ENCODE assay signal across 10 mouse cellular contexts in the genomic region with DNA sequence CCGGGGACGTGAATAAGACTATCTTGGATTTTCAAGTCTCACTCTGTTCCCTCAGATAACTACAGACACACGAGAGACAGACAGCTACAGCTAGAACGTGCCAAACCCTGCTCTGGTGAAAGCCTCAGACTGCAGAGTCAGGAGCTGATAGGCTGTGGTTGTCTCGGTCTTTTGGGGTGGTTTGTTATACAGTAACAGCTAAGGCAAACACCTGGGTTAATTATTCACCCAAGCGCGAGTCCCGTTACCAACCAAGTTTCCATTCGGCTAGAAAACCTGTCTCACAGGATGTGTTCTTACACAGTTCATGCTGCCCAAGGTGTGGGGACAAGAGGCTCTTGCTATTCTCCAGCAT.
A peak's percentile ranks its signal among the peaks of the same experiment; 100 is the strongest.
DNase-seq lines count a peak whose midpoint lies in the region; ATAC-seq and TF ChIP-seq lines count a peak whose summit lies in the region.
"Had no signal": no experiment of that assay in that cellular context is flagged by ENCODE, and none has a peak within 500 bp of the region (broad histone marks: within the 10 kb centered on the region; RNA-seq: fewer than 3 reads in every experiment).

No protein-coding gene starts in this region.

- DNase-seq in testis, postnatal 10 days (ENCODE audit: low spot score), result no peak
- peak; percentile 88 to 92 for DNase-seq in kidney, adult 8-10 months
- DNase-seq in embryo, embryonic 9.5 days (ENCODE audit: extremely low spot score), result no peak
- no peak for DNase-seq in left cerebral cortex, adult 18-20 months (ENCODE audit: low spot score in 2 of 2)

- TF ChIP-seq POLR2A in testis, adult 2 months (IDR thresholded peaks at IDR 0.05; ENCODE audit: control insufficient read depth, low read depth, low read length), result no peak

- 0 out of 2 replicates have a peak overlapping the region, but pooled peaks have one; percentile 18 for H3K27ac ChIP-seq in testis, adult 2 months (ENCODE audit: control insufficient read depth, insufficient read depth, low read depth, low read length)
- H3K27ac ChIP-seq in liver, embryonic 16.5 days (ENCODE audit: low read length), result peak overlapping the region; percentile 86
- peak overlapping the region; percentile 90 for H3K27ac ChIP-seq in stomach, embryonic 16.5 days (ENCODE audit: low read length)
- H3K27ac ChIP-seq: embryonic facial prominence, embryonic 13.5 days; midbrain, embryonic 12.5 days had no signal

- H3K27me3 ChIP-seq in testis, adult 2 months (ENCODE audit: control insufficient read depth, insufficient read depth, low read length), result no peaks in the 10 kb centered on the region
- H3K27me3 ChIP-seq in liver, embryonic 16.5 days (ENCODE audit: control insufficient read depth, insufficient read depth, low read depth, low read length), result no peaks in the 10 kb centered on the region
- H3K27me3 ChIP-seq in stomach, embryonic 16.5 days (ENCODE audit: control insufficient read depth, insufficient read depth, low read length), result no peaks in the 10 kb centered on the region
- H3K27me3 ChIP-seq: embryonic facial prominence, embryonic 13.5 days; midbrain, embryonic 12.5 days had no signal

- no peaks in the 10 kb centered on the region; the same call in 1 of the 2 replicates for H3K4me1 ChIP-seq in testis, adult 2 months (ENCODE audit: control insufficient read depth, insufficient read depth, low read length)
- H3K4me1 ChIP-seq in liver, embryonic 16.5 days (ENCODE audit: control insufficient read depth, low read depth, low read length), result no peaks in the 10 kb centered on the region; the same call in 1 of the 2 replicates
- H3K4me1 ChIP-seq in stomach, embryonic 16.5 days (ENCODE audit: control insufficient read depth, insufficient read depth, low read length), result no peaks in the 10 kb centered on the region
- H3K4me1 ChIP-seq: embryonic facial prominence, embryonic 13.5 days; midbrain, embryonic 12.5 days had no signal

- no peak overlapping the region for H3K9ac ChIP-seq in liver, embryonic 16.5 days (ENCODE audit: low read depth, low read length)
- H3K9ac ChIP-seq in stomach, embryonic 16.5 days (ENCODE audit: low read length), result no peak overlapping the region
- H3K9ac ChIP-seq: embryonic facial prominence, embryonic 13.5 days; midbrain, embryonic 12.5 days had no signal

- H3K9me3 ChIP-seq in liver, embryonic 16.5 days (replicated peaks; ENCODE audit: control insufficient read depth, low read length), result no peaks in the 10 kb centered on the region
- no peaks in the 10 kb centered on the region for H3K9me3 ChIP-seq in stomach, embryonic 16.5 days (replicated peaks; ENCODE audit: control insufficient read depth, low read length)
- H3K9me3 ChIP-seq: embryonic facial prominence, embryonic 13.5 days; midbrain, embryonic 12.5 days had no signal

- H3K36me3 ChIP-seq in testis, adult 2 months (ENCODE audit: control insufficient read depth, insufficient read depth, low read length), result no peaks in the 10 kb centered on the region
- no peaks in the 10 kb centered on the region for H3K36me3 ChIP-seq in liver, embryonic 16.5 days (ENCODE audit: control insufficient read depth, insufficient read depth)
- no peaks in the 10 kb centered on the region for H3K36me3 ChIP-seq in stomach, embryonic 16.5 days (ENCODE audit: control insufficient read depth, insufficient read depth, low read length)
- H3K36me3 ChIP-seq: embryonic facial prominence, embryonic 13.5 days; midbrain, embryonic 12.5 days had no signal

- H3K4me2 ChIP-seq in liver, embryonic 16.5 days (ENCODE audit: low read depth, low read length), result no peak overlapping the region
- peak overlapping the region; percentile 0; the same call in 1 of the 2 replicates for H3K4me2 ChIP-seq in stomach, embryonic 16.5 days (ENCODE audit: low read depth, low read length)
- H3K4me2 ChIP-seq: embryonic facial prominence, embryonic 13.5 days; midbrain, embryonic 12.5 days had no signal

- H3K4me3 ChIP-seq in testis, adult 2 months (ENCODE audit: control insufficient read depth, low read depth, low read length), result no peak overlapping the region
- no peak overlapping the region for H3K4me3 ChIP-seq in liver, embryonic 16.5 days (ENCODE audit: low read depth, low read length)
- no peak overlapping the region for H3K4me3 ChIP-seq in stomach, embryonic 16.5 days (replicated peaks; ENCODE audit: low read length)
- H3K4me3 ChIP-seq: embryonic facial prominence, embryonic 13.5 days; midbrain, embryonic 12.5 days had no signal

- ATAC-seq in liver, embryonic 16.5 days (ENCODE audit: low read depth), result peak; percentile 98
- peak; percentile 97 for ATAC-seq in stomach, embryonic 16.5 days (ENCODE audit: insufficient read depth, low FRiP score)
- no peak for ATAC-seq in monocyte, adult 5-6 weeks (replicated peaks; ENCODE audit: insufficient number of reproducible peaks, low FRiP score, low TSS enrichment, poor library complexity, severe bottlenecking)

- TF ChIP-seq CTCF in testis, adult 2 months (IDR thresholded peaks at IDR 0.05; ENCODE audit: control insufficient read depth, insufficient read depth, insufficient replicate concordance, low read depth, low read length), result no peak

- WGBS in liver, embryonic 16.5 days (ENCODE audit: insufficient replicate concordance), result 21% methylated on average over 9 of the region's 9 CpGs
- WGBS in stomach, embryonic 16.5 days, result 54% methylated on average over 9 of the region's 9 CpGs

Comparison
In these comparisons a context has a peak if more than half of its experiments do, and no peak if none do; other contexts are left out.
1. H3K27ac ChIP-seq: peak in every context shown above with its lines; median percentile 90 in stomach, embryonic 16.5 days; 86 in liver, embryonic 16.5 days; 18 in testis, adult 2 months.
2. DNase-seq: peak in kidney, adult 8-10 months (2 of 2); none in testis, postnatal 10 days (single experiment), embryo, embryonic 9.5 days (single experiment) and left cerebral cortex, adult 18-20 months (0 of 2).